Mouse (Mus musculus): ENCODE measurements at regions not wholly inside any gene's neighbourhood (a gene's known extent, or its start where the extent isn't known, plus 50 kb on each side); places are given as distances from the start of the nearest gene placed in this dataset.
A peak's percentile ranks its signal among the peaks of the same experiment; 100 is the strongest.

DNA sequence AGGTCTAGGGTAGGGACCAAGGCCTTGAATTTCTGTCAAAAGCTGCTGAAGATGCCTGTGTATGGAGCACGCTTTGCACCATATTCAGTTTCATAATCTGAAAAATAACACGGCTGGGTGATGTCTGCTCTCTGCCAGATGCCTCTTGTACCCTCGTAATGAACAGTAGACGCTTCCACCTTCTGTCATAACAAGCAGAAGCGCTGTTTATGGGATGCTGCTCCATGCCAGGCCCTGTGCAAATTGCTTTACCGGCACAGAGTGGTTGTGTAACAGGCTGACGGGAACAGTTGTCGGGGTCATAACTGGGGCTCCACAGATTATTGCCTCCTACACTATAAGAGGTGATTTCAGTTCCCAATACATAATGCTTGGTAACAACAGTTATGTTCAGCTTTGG is 211.5 kb upstream of the Tnp1 start:
- no peaks in the 10 kb centered on the region for H3K79me2 ChIP-seq (replicated peaks; ENCODE audit: control insufficient read depth, extremely low read depth, insufficient read depth, poor library complexity, severe bottlenecking)
- H3K4me1 ChIP-seq (ENCODE audit: control insufficient read depth in 1 of 2, insufficient read depth in 2 of 2), result no peaks in the 10 kb centered on the region
- no peaks in the 10 kb centered on the region for H3K9me3 ChIP-seq (replicated peaks; ENCODE audit: low read length)
- dilution Hi-C loops (cut with MboI; ENCODE audit: extremely low pct_ligation_motif_present, extremely low pct_unique_long_range_greater_than_20kb, low sequenced_read_pairs) (no loop called here), in situ Hi-C loops (cut with MboI; ENCODE audit: low pct_ligation_motif_present, low pct_unique_long_range_greater_than_20kb, low sequenced_read_pairs) (no loop called here)
- no peak overlapping the region for H3K9ac ChIP-seq (ENCODE audit: insufficient read depth, low read depth)
- no peak for DNase-seq (ENCODE audit: extremely low read depth)
- H3K4me2 ChIP-seq (ENCODE audit: insufficient read depth, low read depth, poor library complexity, severe bottlenecking), result no peak overlapping the region
- no peaks in the 10 kb centered on the region for H3K36me3 ChIP-seq (replicated peaks in 1 of 2; ENCODE audit: control insufficient read depth in 1 of 2, insufficient read depth in 1 of 2, low read length in 1 of 2)
- H3K27ac ChIP-seq (ENCODE audit: insufficient read depth, low read depth), result no peak overlapping the region
- no peak overlapping the region for H3K4me3 ChIP-seq (replicated peaks in 1 of 3; ENCODE audit: low read depth in 2 of 3, low read length in 2 of 3, poor library complexity in 1 of 3)
- H3K27me3 ChIP-seq (replicated peaks), result peaks cover 41% of the 10 kb centered on the region
- TF ChIP-seq CHD2 (IDR thresholded peaks at IDR 0.05; ENCODE audit: low read length) (no peak), POLR2A (IDR thresholded peaks at IDR 0.05; ENCODE audit: low read depth, low read length) (no peak), ZKSCAN1 (IDR thresholded peaks at IDR 0.05; ENCODE audit: borderline replicate concordance, low read depth, low read length) (no peak), ZNF384 (IDR thresholded peaks at IDR 0.05; ENCODE audit: low read depth, low read length) (no peak), ZC3H11A (IDR thresholded peaks at IDR 0.05; ENCODE audit: low read depth, low read length) (no peak), MAFK (IDR thresholded peaks at IDR 0.05; ENCODE audit: insufficient replicate concordance, low read length) (no peak), MEF2A (IDR thresholded peaks at IDR 0.05; ENCODE audit: borderline replicate concordance, low read depth, low read length) (no peak), TCF12 (IDR thresholded peaks at IDR 0.05; ENCODE audit: low read depth, low read length) (no peak), SMC3 (IDR thresholded peaks at IDR 0.05; ENCODE audit: low read depth, low read length) (no peak), EP300 (IDR thresholded peaks at IDR 0.05; ENCODE audit: low read length) (no peak), ZMIZ1 (IDR thresholded peaks at IDR 0.05; ENCODE audit: low read depth, low read length) (no peak), POLR2AphosphoS2 (IDR thresholded peaks at IDR 0.05; ENCODE audit: low read depth, low read length) (no peak), ELF1 (IDR thresholded peaks at IDR 0.05; ENCODE audit: low read depth, low read length) (no peak), BHLHE40 (IDR thresholded peaks at IDR 0.05; ENCODE audit: low read depth, low read length) (no peak), JUN (IDR thresholded peaks at IDR 0.05; ENCODE audit: insufficient read depth, low read depth, low read length) (no peak), MAZ (IDR thresholded peaks at IDR 0.05; ENCODE audit: low read depth, low read length) (no peak), MXI1 (IDR thresholded peaks at IDR 0.05; ENCODE audit: low read depth, low read length) (no peak)

DNA sequence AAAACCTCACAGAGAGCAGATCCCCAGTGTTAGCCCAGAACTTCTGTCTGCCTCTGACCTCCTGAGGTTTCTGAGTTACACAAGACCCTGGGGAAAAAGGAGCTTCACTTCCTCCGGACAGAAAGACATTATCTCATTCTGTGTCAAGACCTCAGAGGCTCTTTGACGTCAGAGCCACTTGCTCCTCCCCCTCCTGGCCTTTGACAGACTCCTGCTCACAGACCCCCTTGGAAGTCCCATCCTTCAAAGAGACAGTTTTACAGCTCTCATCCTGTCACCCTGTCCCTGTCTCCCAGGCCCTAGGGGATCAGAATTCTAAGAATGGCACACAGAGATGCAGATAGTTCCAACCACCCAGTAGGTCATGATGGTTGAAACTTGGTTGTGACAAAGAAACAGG is 206.2 kb upstream of the Tnp1 start:
- in situ Hi-C loops (cut with MboI; ENCODE audit: low pct_ligation_motif_present, low pct_unique_long_range_greater_than_20kb, low sequenced_read_pairs) (no loop called here), dilution Hi-C loops (cut with MboI; ENCODE audit: extremely low pct_ligation_motif_present, extremely low pct_unique_long_range_greater_than_20kb, low sequenced_read_pairs) (no loop called here)
- no peak overlapping the region for H3K4me2 ChIP-seq (ENCODE audit: insufficient read depth, low read depth, poor library complexity, severe bottlenecking)
- TF ChIP-seq USF1 (IDR thresholded peaks at IDR 0.05; ENCODE audit: low read depth, low read length) (no peak), CHD2 (IDR thresholded peaks at IDR 0.05; ENCODE audit: low read length) (no peak), ZMIZ1 (IDR thresholded peaks at IDR 0.05; ENCODE audit: low read depth, low read length) (no peak), EP300 (IDR thresholded peaks at IDR 0.05; ENCODE audit: low read length) (no peak), MEF2A (IDR thresholded peaks at IDR 0.05; ENCODE audit: borderline replicate concordance, low read depth, low read length) (no peak), SIN3A (IDR thresholded peaks at IDR 0.05; ENCODE audit: low read length) (no peak), ELF1 (IDR thresholded peaks at IDR 0.05; ENCODE audit: low read depth, low read length) (no peak), ZKSCAN1 (IDR thresholded peaks at IDR 0.05; ENCODE audit: borderline replicate concordance, low read depth, low read length) (no peak), JUND (conservative IDR thresholded peaks at IDR 0.05; ENCODE audit: low read depth, low read length) (no peak), ZNF384 (IDR thresholded peaks at IDR 0.05; ENCODE audit: low read depth, low read length) (no peak), E2F4 (IDR thresholded peaks at IDR 0.05; ENCODE audit: insufficient replicate concordance, low read depth, low read length) (no peak)
- peak; percentile 0 for DNase-seq (ENCODE audit: extremely low read depth)
- H3K9ac ChIP-seq (ENCODE audit: insufficient read depth, low read depth), result no peak overlapping the region
- no peaks in the 10 kb centered on the region for H3K79me2 ChIP-seq (replicated peaks; ENCODE audit: control insufficient read depth, extremely low read depth, insufficient read depth, poor library complexity, severe bottlenecking)
- no peak overlapping the region for H3K4me3 ChIP-seq (replicated peaks in 1 of 3; ENCODE audit: low read depth in 2 of 3, low read length in 2 of 3, poor library complexity in 1 of 3)
- 0 out of 4 replicates have a peak, but pooled peaks cover 2 to 3% of the 10 kb centered on the region in 2 experiments for H3K4me1 ChIP-seq (ENCODE audit: control insufficient read depth in 1 of 2, insufficient read depth in 2 of 2)
- peaks cover 38% of the 10 kb centered on the region for H3K27me3 ChIP-seq (replicated peaks)
- H3K36me3 ChIP-seq (replicated peaks in 1 of 2; ENCODE audit: control insufficient read depth in 1 of 2, insufficient read depth in 1 of 2, low read length in 1 of 2), result no peaks in the 10 kb centered on the region
- no peaks in the 10 kb centered on the region for H3K9me3 ChIP-seq (replicated peaks; ENCODE audit: low read length)
- H3K27ac ChIP-seq (ENCODE audit: insufficient read depth, low read depth), result no peak overlapping the region
